Mouse (Mus musculus): ENCODE results near the gene A930017K11Rik. TPM values are rescaled to one million over a fixed set of nuclear protein-coding genes. Genes with fewer than 3 reads are reported as not detected.
A peak's percentile ranks its signal among the peaks of the same experiment; 100 is the strongest.

Gene A930017K11Rik
- polyA plus RNA-seq, 1 experiment, result not detected

- Histone ChIP-seq H3K27me3 (replicated peaks) (peaks cover 22% of the 10 kb centered on the region), H3K9me3 (no peaks in the 10 kb centered on the region), H3K4me1 (peaks cover 59% of the 10 kb centered on the region), H3K36me3 (replicated peaks; ENCODE audit: low read length) (peaks cover 18% of the 10 kb centered on the region), H3K4me3 (replicated peaks) (peak overlapping the region; percentile 96)
- TF ChIP-seq GATA1 (IDR thresholded peaks at IDR 0.05; ENCODE audit: borderline replicate concordance, low read length), result no peak
- no peak for TF ChIP-seq FLI1 (IDR thresholded peaks at IDR 0.05; ENCODE audit: low read length)
Measured at GRCm38 (mm10) chr17:25942597-25943151, 9.7 kb downstream of the A930017K11Rik start.

GRCm38 (mm10) chr17:25941511-25942241 is 10.7 kb downstream of the A930017K11Rik start:
- TF ChIP-seq GATA1 (IDR thresholded peaks at IDR 0.05; ENCODE audit: borderline replicate concordance, low read length) (no peak), FLI1 (IDR thresholded peaks at IDR 0.05; ENCODE audit: low read length) (no peak)
- peaks cover 64% of the 10 kb centered on the region for H3K4me1 ChIP-seq
- H3K27me3 ChIP-seq (replicated peaks), result peaks cover 14% of the 10 kb centered on the region
- H3K4me3 ChIP-seq (replicated peaks), result peak overlapping the region; percentile 96
- H3K36me3 ChIP-seq (replicated peaks; ENCODE audit: low read length), result peaks cover 28% of the 10 kb centered on the region
- no peaks in the 10 kb centered on the region for H3K9me3 ChIP-seq

GRCm38 (mm10) chr17:25934526-25934925 is 17.8 kb downstream of the A930017K11Rik start:
- H3K27me3 ChIP-seq (replicated peaks), result no peaks in the 10 kb centered on the region
- no peak overlapping the region for H3K4me3 ChIP-seq (replicated peaks)
- no peaks in the 10 kb centered on the region for H3K9me3 ChIP-seq
- TF ChIP-seq FLI1 (IDR thresholded peaks at IDR 0.05; ENCODE audit: low read length) (no peak), GATA1 (IDR thresholded peaks at IDR 0.05; ENCODE audit: borderline replicate concordance, low read length) (no peak)
- peaks cover 14% of the 10 kb centered on the region for H3K4me1 ChIP-seq
- peaks cover 93% of the 10 kb centered on the region for H3K36me3 ChIP-seq (replicated peaks; ENCODE audit: low read length)

GRCm38 (mm10) chr17:25925348-25925747 is 27.0 kb downstream of the A930017K11Rik start:
- no peaks in the 10 kb centered on the region for H3K9me3 ChIP-seq
- H3K27me3 ChIP-seq (replicated peaks), result no peaks in the 10 kb centered on the region
- H3K4me1 ChIP-seq, result peaks cover 26% of the 10 kb centered on the region
- peaks cover 61% of the 10 kb centered on the region for H3K36me3 ChIP-seq (replicated peaks; ENCODE audit: low read length)
- TF ChIP-seq FLI1 (IDR thresholded peaks at IDR 0.05; ENCODE audit: low read length) (no peak), GATA1 (IDR thresholded peaks at IDR 0.05; ENCODE audit: borderline replicate concordance, low read length) (no peak)
- H3K4me3 ChIP-seq (replicated peaks), result no peak overlapping the region

GRCm38 (mm10) chr17:25922120-25922519 is 30.2 kb downstream of the A930017K11Rik start:
- Histone ChIP-seq H3K36me3 (replicated peaks; ENCODE audit: low read length) (peaks cover 41% of the 10 kb centered on the region), H3K27me3 (replicated peaks) (no peaks in the 10 kb centered on the region), H3K9me3 (no peaks in the 10 kb centered on the region), H3K4me3 (replicated peaks) (peak overlapping the region; percentile 68), H3K4me1 (peaks cover 40% of the 10 kb centered on the region)
- no peak for TF ChIP-seq FLI1 (IDR thresholded peaks at IDR 0.05; ENCODE audit: low read length)
- TF ChIP-seq GATA1 (IDR thresholded peaks at IDR 0.05; ENCODE audit: borderline replicate concordance, low read length), result no peak

GRCm38 (mm10) chr17:25919786-25920642 is 32.4 kb downstream of the A930017K11Rik start:
- H3K9me3 ChIP-seq, result no peaks in the 10 kb centered on the region
- TF ChIP-seq FLI1 (IDR thresholded peaks at IDR 0.05; ENCODE audit: low read length) (no peak), GATA1 (IDR thresholded peaks at IDR 0.05; ENCODE audit: borderline replicate concordance, low read length) (0 out of 3 replicates have a peak, but pooled peaks have one; percentile 30)
- H3K27me3 ChIP-seq (replicated peaks), result peaks cover 2% of the 10 kb centered on the region
- H3K4me1 ChIP-seq, result peaks cover 55% of the 10 kb centered on the region
- H3K4me3 ChIP-seq (replicated peaks), result peak overlapping the region; percentile 100
- peaks cover 35% of the 10 kb centered on the region for H3K36me3 ChIP-seq (replicated peaks; ENCODE audit: low read length)

- H3K36me3 ChIP-seq (replicated peaks; ENCODE audit: low read length), result peaks cover 36% of the 10 kb centered on the region
Measured at GRCm38 (mm10) chr17:25919144-25919785, 33.1 kb downstream of the A930017K11Rik start, which contains the start of gene Rab40c. TSS of gene Rab40c (minus strand) at chr17:25919727.

GRCm38 (mm10) chr17:25918037-25918750 is 34.2 kb downstream of the A930017K11Rik start:
- Histone ChIP-seq H3K9me3 (no peaks in the 10 kb centered on the region), H3K4me1 (peaks cover 74% of the 10 kb centered on the region), H3K36me3 (replicated peaks; ENCODE audit: low read length) (peaks cover 34% of the 10 kb centered on the region), H3K27me3 (replicated peaks) (peaks cover 2% of the 10 kb centered on the region), H3K4me3 (replicated peaks) (peak overlapping the region; percentile 100)
- no peak for TF ChIP-seq GATA1 (IDR thresholded peaks at IDR 0.05; ENCODE audit: borderline replicate concordance, low read length)
- no peak for TF ChIP-seq FLI1 (IDR thresholded peaks at IDR 0.05; ENCODE audit: low read length)

More at GRCm38 (mm10) chr17:25919144-25919785, 33.1 kb downstream of the A930017K11Rik start, which contains the start of gene Rab40c:
- Histone ChIP-seq H3K9me3 (no peaks in the 10 kb centered on the region), H3K4me1 (peaks cover 63% of the 10 kb centered on the region), H3K27me3 (replicated peaks) (peaks cover 2% of the 10 kb centered on the region), H3K4me3 (replicated peaks) (peak within 1 kb of the TSS; percentile 100)
- TF ChIP-seq FLI1 (IDR thresholded peaks at IDR 0.05; ENCODE audit: low read length), result no peak
- no peak for TF ChIP-seq GATA1 (IDR thresholded peaks at IDR 0.05; ENCODE audit: borderline replicate concordance, low read length)

Measured in megakaryocyte, embryonic 14.5 days (primary cell).